Mouse (Mus musculus) lung, embryonic 14.5 days (tissue): ENCODE measurements at regions not wholly inside any gene's neighbourhood (a gene's known extent, or its start where the extent isn't known, plus 50 kb on each side); places are given as distances from the start of the nearest gene placed in this dataset.

Source experiments
- ATAC-seq: fragments of 200-750 bp; cut with Nextera tagmentation; 2 replicates; pipeline ENCODE4 v1.8.0; 2017; ENCODE audit warnings: mild to moderate bottlenecking, moderate TSS enrichment, moderate library complexity; ENCODE audit not compliant: insufficient read depth
- DNase-seq: peaks from one replicate; pipeline ENCODE4 v3.0.0-alpha.2; 2015
- H3K27ac ChIP-seq: fragments of 300-500 bp; sonication (generic); 2 replicates; pipeline ENCODE4 v1.5.1; 2014; ENCODE audit warnings: low read depth, mild to moderate bottlenecking, moderate library complexity
- H3K27me3 ChIP-seq: fragments of 300-500 bp; sonication (generic); 2 replicates; pipeline ENCODE4 v1.6.1; 2014; ENCODE audit warnings: low read length, control low read depth; ENCODE audit not compliant: insufficient read depth
- H3K36me3 ChIP-seq: fragments of 300-500 bp; sonication (generic); 2 replicates; pipeline ENCODE4 v1.6.1; 2014; ENCODE audit warnings: control low read depth; ENCODE audit not compliant: insufficient read depth
- H3K4me1 ChIP-seq: fragments of 300-500 bp; sonication (generic); 2 replicates; pipeline ENCODE4 v1.6.1; 2014; ENCODE audit warnings: antibody characterized with exemption, control low read depth; ENCODE audit not compliant: insufficient read depth
- H3K4me2 ChIP-seq: fragments of 300-500 bp; sonication (generic); 2 replicates; pipeline ENCODE4 v1.6.1; 2014; ENCODE audit warnings: mild to moderate bottlenecking
- H3K4me3 ChIP-seq: fragments of 300-500 bp; sonication (generic); 2 replicates; pipeline ENCODE4 v1.5.1; 2014; ENCODE audit warnings: low read depth, low read length
- H3K9ac ChIP-seq: fragments of 300-500 bp; sonication (generic); 2 replicates; pipeline ENCODE4 v1.6.1; 2014
- H3K9me3 ChIP-seq: fragments of 300-500 bp; sonication (generic); 2 replicates; pipeline ENCODE4 v1.6.1; 2016; ENCODE audit warnings: low read depth, low read length, control low read depth
- CTCF ChIP-seq: IDR thresholded peaks from 2 replicates; pipeline ENCODE4 v1.5.1; 2016; ENCODE audit warnings: antibody characterized with exemption, low read depth
- WGBS: fragments of 180-500 bp; shearing (Covaris S2); extraction: QIAGEN DNeasy Blood & Tissue Kit; methylation state at CpG from one replicate; pipeline ENCODE4 v1.1.7; 2014; 5-methylcytosine and 5-hydroxymethylcytosine counted together

GRCm38 (mm10) chr12:25785646-25786606 is 629.1 kb downstream of the Rnf144a start:
- Histone ChIP-seq H3K9ac (no peak overlapping the region), H3K4me1 (peaks cover 8% of the 10 kb centered on the region; the same call in 1 of the 2 replicates), H3K27ac (0 out of 2 replicates have a peak overlapping the region, but pooled peaks have one; percentile 4), H3K27me3 (no peaks in the 10 kb centered on the region), H3K36me3 (no peaks in the 10 kb centered on the region), H3K4me2 (no peak overlapping the region), H3K9me3 (no peaks in the 10 kb centered on the region), H3K4me3 (no peak overlapping the region)
- WGBS = 53% methylated on average over 18 of the region's 18 CpGs
- ATAC-seq = peak; percentile 65; the same call in 1 of the 2 replicates
- no peak for TF ChIP-seq CTCF
- DNase-seq = peak; percentile 78

GRCm38 (mm10) chr12:25784401-25784800 is 630.7 kb downstream of the Rnf144a start:
- Histone ChIP-seq H3K4me1 (peaks cover 8% of the 10 kb centered on the region; the same call in 1 of the 2 replicates), H3K27me3 (no peaks in the 10 kb centered on the region), H3K9ac (no peak overlapping the region), H3K9me3 (no peaks in the 10 kb centered on the region), H3K4me3 (no peak overlapping the region), H3K27ac (no peak overlapping the region), H3K4me2 (no peak overlapping the region), H3K36me3 (no peaks in the 10 kb centered on the region)
- ATAC-seq = no peak
- WGBS = 83% methylated on average over 3 of the region's 3 CpGs
- DNase-seq = no peak
- TF ChIP-seq CTCF = no peak

GRCm38 (mm10) chr12:25782972-25783717 is 631.9 kb downstream of the Rnf144a start:
- Histone ChIP-seq H3K4me3 (no peak overlapping the region), H3K4me2 (no peak overlapping the region), H3K36me3 (no peaks in the 10 kb centered on the region), H3K27me3 (no peaks in the 10 kb centered on the region), H3K27ac (no peak overlapping the region), H3K9ac (no peak overlapping the region), H3K4me1 (peaks cover 8% of the 10 kb centered on the region; the same call in 1 of the 2 replicates), H3K9me3 (0 out of 2 replicates have a peak, but pooled peaks cover 3% of the 10 kb centered on the region)
- TF ChIP-seq CTCF = no peak
- 38% methylated on average over 10 of the region's 10 CpGs for WGBS
- DNase-seq (peak; percentile 65), ATAC-seq (peak; percentile 52; the same call in 1 of the 2 replicates)

- Histone ChIP-seq H3K4me2 (no peak overlapping the region), H3K9ac (no peak overlapping the region), H3K9me3 (no peaks in the 10 kb centered on the region), H3K4me1 (no peaks in the 10 kb centered on the region), H3K27me3 (no peaks in the 10 kb centered on the region), H3K27ac (no peak overlapping the region), H3K4me3 (no peak overlapping the region), H3K36me3 (no peaks in the 10 kb centered on the region)
- 71% methylated on average over 3 of the region's 3 CpGs for WGBS
- ATAC-seq (no peak), DNase-seq (no peak)
- TF ChIP-seq CTCF = no peak
Observed at GRCm38 (mm10) chr12:25771856-25772255, 643.2 kb downstream of the Rnf144a start.

- WGBS = 28% methylated on average over 5 of the region's 5 CpGs
- Histone ChIP-seq H3K4me3 (no peak overlapping the region), H3K27ac (no peak overlapping the region), H3K36me3 (no peaks in the 10 kb centered on the region), H3K9me3 (no peaks in the 10 kb centered on the region), H3K4me1 (no peaks in the 10 kb centered on the region), H3K27me3 (no peaks in the 10 kb centered on the region), H3K9ac (no peak overlapping the region), H3K4me2 (no peak overlapping the region)
- ATAC-seq = no peak
- peak; percentile 68 for DNase-seq
- no peak for TF ChIP-seq CTCF
Observed at GRCm38 (mm10) chr12:25768644-25769043, 646.4 kb downstream of the Rnf144a start.

- Histone ChIP-seq H3K9me3 (no peaks in the 10 kb centered on the region), H3K9ac (no peak overlapping the region), H3K4me2 (no peak overlapping the region), H3K4me1 (no peaks in the 10 kb centered on the region), H3K27ac (no peak overlapping the region), H3K36me3 (no peaks in the 10 kb centered on the region), H3K4me3 (no peak overlapping the region), H3K27me3 (no peaks in the 10 kb centered on the region)
- TF ChIP-seq CTCF = no peak
- no peak for DNase-seq
- 90% methylated on average over 1 of the region's 1 CpGs for WGBS
- ATAC-seq = no peak
Observed at GRCm38 (mm10) chr12:25763061-25763460, 652.0 kb downstream of the Rnf144a start.

GRCm38 (mm10) chr12:25757014-25757413 is 658.0 kb downstream of the Rnf144a start:
- WGBS = 83% methylated on average over 5 of the region's 5 CpGs
- Histone ChIP-seq H3K4me1 (no peaks in the 10 kb centered on the region), H3K9ac (no peak overlapping the region), H3K9me3 (no peaks in the 10 kb centered on the region), H3K27ac (no peak overlapping the region), H3K4me2 (no peak overlapping the region), H3K27me3 (no peaks in the 10 kb centered on the region), H3K36me3 (no peaks in the 10 kb centered on the region), H3K4me3 (no peak overlapping the region)
- ATAC-seq (no peak), DNase-seq (no peak)
- TF ChIP-seq CTCF = no peak
